Mouse (Mus musculus) embryonic facial prominence, embryonic 12.5 days (tissue): ENCODE measurements around the gene Zfp605. TPM values are rescaled to one million over a fixed set of nuclear protein-coding genes. Genes with fewer than 3 reads are reported as not detected.
"Not testable (repeated sequence)": the region's sequence is repeated elsewhere in the genome, so short reads cannot be mapped to it uniquely, and the experiment has no call there.

Experiments used
- ATAC-seq: fragments of 200-750 bp; cut with Nextera tagmentation; 2 replicates; pipeline ENCODE4 v1.8.0; 2017; ENCODE audit not compliant: insufficient number of reproducible peaks, insufficient read depth, low FRiP score, low TSS enrichment
- H3K27ac ChIP-seq: fragments of 300-500 bp; sonication (generic); 2 replicates; pipeline ENCODE4 v1.5.1; 2016; ENCODE audit warnings: mild to moderate bottlenecking
- H3K27me3 ChIP-seq: fragments of 300-500 bp; sonication (generic); 2 replicates; pipeline ENCODE4 v1.6.1; 2016; ENCODE audit warnings: mild to moderate bottlenecking, moderate library complexity
- H3K36me3 ChIP-seq: fragments of 300-500 bp; sonication (generic); 2 replicates; pipeline ENCODE4 v1.6.1; 2016; ENCODE audit warnings: mild to moderate bottlenecking
- H3K4me1 ChIP-seq: fragments of 300-500 bp; sonication (generic); 2 replicates; pipeline ENCODE4 v1.6.1; 2016
- H3K4me2 ChIP-seq: fragments of 300-500 bp; sonication (generic); replicated peaks from 2 replicates; pipeline ENCODE4 v1.6.1; 2016; ENCODE audit warnings: mild to moderate bottlenecking, moderate library complexity
- H3K4me3 ChIP-seq: fragments of 300-500 bp; sonication (generic); 2 replicates; pipeline ENCODE4 v1.5.1; 2016; ENCODE audit warnings: mild to moderate bottlenecking
- H3K9ac ChIP-seq: fragments of 300-500 bp; sonication (generic); 2 replicates; pipeline ENCODE4 v1.6.1; 2016; ENCODE audit warnings: mild to moderate bottlenecking, moderate library complexity
- H3K9me3 ChIP-seq: fragments of 300-500 bp; sonication (generic); 2 replicates; pipeline ENCODE4 v1.6.1; 2016; ENCODE audit warnings: mild to moderate bottlenecking, moderate library complexity
- WGBS: fragments of 180-500 bp; shearing (Covaris S2); methylation state at CpG from one replicate; pipeline ENCODE4 v1.1.7; 2016; 5-methylcytosine and 5-hydroxymethylcytosine counted together
- polyA plus RNA-seq: library from polyadenylated mRNA; unstranded; fragments of >200 nt; fragmentation: Nextera tagmentation; extraction: Ambion mirVana; gene quantifications from 2 replicates; pipeline ENCODE4 v1.2.1, GENCODE M21; 2016

Zfp605 gene
- 7.0 and 7.5 TPM in 2 replicates for polyA plus RNA-seq

- Histone ChIP-seq H3K9me3 (no peaks in the 10 kb centered on the region), H3K9ac (peak within 1 kb of the TSS; percentile 47), H3K27ac (peak within 1 kb of the TSS; percentile 76), H3K36me3 (peaks cover 26% of the 10 kb centered on the region), H3K4me3 (peak within 1 kb of the TSS; percentile 60), H3K27me3 (no peaks in the 10 kb centered on the region), H3K4me2 (peak within 1 kb of the TSS; percentile 70), H3K4me1 (0 out of 2 replicates have a peak, but pooled peaks cover 11% of the 10 kb centered on the region)
- ATAC-seq = peak; percentile 36
- WGBS = 2% methylated on average over 12 of the region's 12 CpGs
Measured at GRCm38 (mm10) chr5:110109991-110110441, at the start of gene Zfp605. Gene Zfp605 (plus strand): TSS chr5:110110092.

GRCm38 (mm10) chr5:110072413-110072812 is 37.5 kb upstream of the Zfp605 start, which contains the start of gene Gm17655:
Gene Gm17655 (minus strand): TSS chr5:110072513.
- 100% methylated on average over 2 of the region's 2 CpGs for WGBS
- not testable (repeated sequence) for ATAC-seq

GRCm38 (mm10) chr5:110082961-110083360 is 26.9 kb upstream of the Zfp605 start:
- Histone ChIP-seq H3K4me2 (no peak overlapping the region), H3K9me3 (peaks cover 18% of the 10 kb centered on the region), H3K4me1 (no peaks in the 10 kb centered on the region), H3K9ac (no peak overlapping the region), H3K36me3 (no peaks in the 10 kb centered on the region), H3K27me3 (no peaks in the 10 kb centered on the region), H3K27ac (no peak overlapping the region), H3K4me3 (no peak overlapping the region)
- no peak for ATAC-seq
- WGBS = 81% methylated on average over 4 of the region's 4 CpGs

More at GRCm38 (mm10) chr5:110072413-110072812, 37.5 kb upstream of the Zfp605 start, which contains the start of gene Gm17655:
- H3K9me3 ChIP-seq = peaks cover 24% of the 10 kb centered on the region
- H3K9ac ChIP-seq, H3K4me3 ChIP-seq, H3K4me1 ChIP-seq, H3K27ac ChIP-seq, H3K36me3 ChIP-seq, H3K4me2 ChIP-seq, H3K27me3 ChIP-seq: not testable (repeated sequence)

GRCm38 (mm10) chr5:110086161-110086866 is 23.6 kb upstream of the Zfp605 start:
- no peak overlapping the region for H3K9ac ChIP-seq
- no peak for ATAC-seq
- H3K4me2 ChIP-seq = no peak overlapping the region
- no peaks in the 10 kb centered on the region for H3K4me1 ChIP-seq
- H3K27ac ChIP-seq = no peak overlapping the region
- H3K4me3 ChIP-seq = no peak overlapping the region
- WGBS = 38% methylated on average over 14 of the region's 14 CpGs
- H3K9me3 ChIP-seq = 0 out of 2 replicates have a peak, but pooled peaks cover 6% of the 10 kb centered on the region
- H3K36me3 ChIP-seq = no peaks in the 10 kb centered on the region
- H3K27me3 ChIP-seq = no peaks in the 10 kb centered on the region

- ATAC-seq = no peak
- WGBS = 81% methylated on average over 2 of the region's 2 CpGs
Measured at GRCm38 (mm10) chr5:110091546-110091945, 18.3 kb upstream of the Zfp605 start.

GRCm38 (mm10) chr5:110094030-110094846 is 15.7 kb upstream of the Zfp605 start, which contains the start of gene Gm35315:
Gene Gm35315 (minus strand): TSS chr5:110094420.
- Histone ChIP-seq H3K27me3 (no peaks in the 10 kb centered on the region), H3K9ac (peak within 1 kb of the TSS; percentile 40; the same call in 1 of the 2 replicates), H3K4me2 (peak within 1 kb of the TSS; percentile 58), H3K36me3 (no peaks in the 10 kb centered on the region), H3K27ac (0 out of 2 replicates have a peak within 1 kb of the TSS, but pooled peaks have one; percentile 46), H3K4me3 (peak within 1 kb of the TSS; percentile 48), H3K4me1 (no peaks in the 10 kb centered on the region), H3K9me3 (no peaks in the 10 kb centered on the region)
- WGBS = under 1% methylated on average over 25 of the region's 25 CpGs
- peak; percentile 97 for ATAC-seq

More at GRCm38 (mm10) chr5:110091546-110091945, 18.3 kb upstream of the Zfp605 start:
- H3K4me1 ChIP-seq = no peaks in the 10 kb centered on the region
- H3K9ac ChIP-seq = no peak overlapping the region
- H3K27ac ChIP-seq = no peak overlapping the region
- no peaks in the 10 kb centered on the region for H3K36me3 ChIP-seq
- H3K4me2 ChIP-seq = no peak overlapping the region
- H3K9me3 ChIP-seq = no peaks in the 10 kb centered on the region
- no peak overlapping the region for H3K4me3 ChIP-seq
- no peaks in the 10 kb centered on the region for H3K27me3 ChIP-seq

- H3K27ac ChIP-seq = no peak overlapping the region
- 11% methylated on average over 4 of the region's 4 CpGs for WGBS
- peak overlapping the region; percentile 48 for H3K4me3 ChIP-seq
- H3K36me3 ChIP-seq = no peaks in the 10 kb centered on the region
- no peaks in the 10 kb centered on the region for H3K27me3 ChIP-seq
- H3K9ac ChIP-seq = peak overlapping the region; percentile 40; the same call in 1 of the 2 replicates
- peak overlapping the region; percentile 58 for H3K4me2 ChIP-seq
- H3K9me3 ChIP-seq = no peaks in the 10 kb centered on the region
- H3K4me1 ChIP-seq = 0 out of 2 replicates have a peak, but pooled peaks cover 2% of the 10 kb centered on the region
- no peak for ATAC-seq
Measured at GRCm38 (mm10) chr5:110094847-110095213, 15.1 kb upstream of the Zfp605 start.

GRCm38 (mm10) chr5:110098991-110099477 is 10.9 kb upstream of the Zfp605 start:
- H3K4me2 ChIP-seq = no peak overlapping the region
- H3K4me3 ChIP-seq = no peak overlapping the region
- ATAC-seq = no peak
- H3K27ac ChIP-seq = no peak overlapping the region
- H3K36me3 ChIP-seq = peaks cover 13% of the 10 kb centered on the region
- H3K9me3 ChIP-seq = no peaks in the 10 kb centered on the region
- H3K9ac ChIP-seq = no peak overlapping the region
- H3K4me1 ChIP-seq = peaks cover 22% of the 10 kb centered on the region
- 0 out of 2 replicates have a peak, but pooled peaks cover 4% of the 10 kb centered on the region for H3K27me3 ChIP-seq
- 43% methylated on average over 1 of the region's 1 CpGs for WGBS

- peaks cover 22% of the 10 kb centered on the region for H3K4me1 ChIP-seq
- peaks cover 22% of the 10 kb centered on the region for H3K36me3 ChIP-seq
- 7% methylated on average over 24 of the region's 25 CpGs for WGBS
- H3K9ac ChIP-seq = no peak within 1 kb of the TSS; the same call in 1 of the 2 replicates
- no peaks in the 10 kb centered on the region for H3K9me3 ChIP-seq
- no peak within 1 kb of the TSS for H3K27ac ChIP-seq
- ATAC-seq = no peak
- 0 out of 2 replicates have a peak, but pooled peaks cover 4% of the 10 kb centered on the region for H3K27me3 ChIP-seq
- H3K4me2 ChIP-seq = peak within 1 kb of the TSS; percentile 72
- peak within 1 kb of the TSS; percentile 35 for H3K4me3 ChIP-seq
Measured at GRCm38 (mm10) chr5:110099656-110100580, 10.0 kb upstream of the Zfp605 start, which contains the start of gene Plcxd1. Gene Plcxd1 (plus strand): TSS chr5:110099969.

- H3K9ac ChIP-seq = no peak overlapping the region; the same call in 1 of the 2 replicates
- 0 out of 2 replicates have a peak, but pooled peaks cover 4% of the 10 kb centered on the region for H3K27me3 ChIP-seq
- WGBS = 2% methylated on average over 34 of the region's 37 CpGs
- ATAC-seq = no peak
- H3K27ac ChIP-seq = no peak overlapping the region
- no peaks in the 10 kb centered on the region for H3K9me3 ChIP-seq
- peaks cover 33% of the 10 kb centered on the region for H3K36me3 ChIP-seq
- peaks cover 23% of the 10 kb centered on the region for H3K4me1 ChIP-seq
- peak overlapping the region; percentile 35 for H3K4me3 ChIP-seq
- H3K4me2 ChIP-seq = peak overlapping the region; percentile 72
Measured at GRCm38 (mm10) chr5:110100921-110101631, 8.8 kb upstream of the Zfp605 start.
